Mouse (Mus musculus) embryonic facial prominence, embryonic 14.5 days (tissue): Measurements from ENCODE around the gene Rnf224. TPM values are rescaled to one million over a fixed set of nuclear protein-coding genes. Genes with fewer than 3 reads are reported as not detected.
A peak's percentile ranks its signal among the peaks of the same experiment; 100 is the strongest.

Source experiments
- ATAC-seq: fragments of 200-750 bp; cut with Nextera tagmentation; 2 replicates; pipeline ENCODE4 v1.8.0; 2017; ENCODE audit warnings: low read depth, moderate number of reproducible peaks, moderate TSS enrichment
- DNase-seq: peaks from one replicate; pipeline ENCODE4 v3.0.0-alpha.2; 2015; ENCODE audit warnings: low spot score
- H3K27ac ChIP-seq: fragments of 300-500 bp; sonication (generic); replicated peaks from 2 replicates; pipeline ENCODE4 v1.5.1; 2014; ENCODE audit warnings: low read depth, mild to moderate bottlenecking, low read length, moderate library complexity
- H3K27me3 ChIP-seq: fragments of 300-500 bp; sonication (generic); replicated peaks from 2 replicates; pipeline ENCODE4 v1.6.1; 2014; ENCODE audit warnings: low read length; ENCODE audit not compliant: control insufficient read depth, insufficient read depth
- H3K36me3 ChIP-seq: fragments of 300-500 bp; sonication (generic); 2 replicates; pipeline ENCODE4 v1.6.1; 2014; ENCODE audit warnings: low read length, mixed read lengths; ENCODE audit not compliant: control insufficient read depth, insufficient read depth
- H3K4me1 ChIP-seq: fragments of 300-500 bp; sonication (generic); 2 replicates; pipeline ENCODE4 v1.6.1; 2014; ENCODE audit warnings: antibody characterized with exemption, low read length; ENCODE audit not compliant: control insufficient read depth, insufficient read depth
- H3K4me2 ChIP-seq: fragments of 300-500 bp; sonication (generic); 2 replicates; pipeline ENCODE4 v1.6.1; 2014; ENCODE audit warnings: low read depth, mild to moderate bottlenecking, low read length, moderate library complexity, mixed read lengths
- H3K4me3 ChIP-seq: fragments of 300-500 bp; sonication (generic); 2 replicates; pipeline ENCODE4 v1.5.1; 2014; ENCODE audit warnings: low read depth, mild to moderate bottlenecking, low read length
- H3K9ac ChIP-seq: fragments of 300-500 bp; sonication (generic); 2 replicates; pipeline ENCODE4 v1.6.1; 2014; ENCODE audit warnings: low read depth, mild to moderate bottlenecking, low read length, moderate library complexity, mixed read lengths
- H3K9me3 ChIP-seq: fragments of 300-500 bp; sonication (generic); 2 replicates; pipeline ENCODE4 v1.6.1; 2016; ENCODE audit warnings: low read length; ENCODE audit not compliant: control insufficient read depth
- WGBS: fragments of 180-500 bp; shearing (Covaris S2); extraction: QIAGEN DNeasy Blood & Tissue Kit; methylation state at CpG from one replicate; pipeline ENCODE4 v1.1.7; 2014; 5-methylcytosine and 5-hydroxymethylcytosine counted together
- polyA plus RNA-seq: library from polyadenylated mRNA; unstranded; fragments of >200 nt; fragmentation: Nextera tagmentation; extraction: Ambion mirVana; gene quantifications from 2 replicates; pipeline ENCODE4 v1.2.1, GENCODE M21; 2014

The Rnf224 gene
- polyA plus RNA-seq, 1 experiment from 2014 or later: not detected

DNA sequence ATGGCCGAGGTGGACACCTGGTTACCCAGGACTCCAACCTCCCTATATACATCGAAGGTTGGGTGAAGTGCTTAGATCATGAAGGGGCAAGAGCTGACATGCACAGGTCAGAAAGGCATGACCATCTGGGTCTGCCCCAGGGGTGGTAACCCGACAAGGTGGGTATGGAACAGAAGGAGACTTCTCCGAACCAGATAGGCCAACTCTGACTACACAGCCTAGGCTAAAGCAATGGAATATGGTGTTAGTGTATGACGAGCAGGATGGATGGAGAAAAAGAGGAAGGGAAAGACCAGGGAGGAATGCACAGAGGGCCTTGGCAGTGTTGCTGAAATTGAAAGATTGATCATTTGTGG lies 50.0 kb downstream of the Rnf224 start:
- DNase-seq (no peak), ATAC-seq (no peak)
- WGBS: 29% methylated on average over 5 of the region's 5 CpGs
- Histone ChIP-seq H3K4me3 (peak overlapping the region; percentile 52; the same call in 1 of the 2 replicates), H3K4me1 (0 out of 2 replicates have a peak, but pooled peaks cover 7% of the 10 kb centered on the region), H3K9ac (peak overlapping the region; percentile 71; the same call in 1 of the 2 replicates), H3K27me3 (peaks cover 34% of the 10 kb centered on the region), H3K27ac (no peak overlapping the region), H3K4me2 (peak overlapping the region; percentile 94), H3K36me3 (no peaks in the 10 kb centered on the region), H3K9me3 (no peaks in the 10 kb centered on the region)

DNA sequence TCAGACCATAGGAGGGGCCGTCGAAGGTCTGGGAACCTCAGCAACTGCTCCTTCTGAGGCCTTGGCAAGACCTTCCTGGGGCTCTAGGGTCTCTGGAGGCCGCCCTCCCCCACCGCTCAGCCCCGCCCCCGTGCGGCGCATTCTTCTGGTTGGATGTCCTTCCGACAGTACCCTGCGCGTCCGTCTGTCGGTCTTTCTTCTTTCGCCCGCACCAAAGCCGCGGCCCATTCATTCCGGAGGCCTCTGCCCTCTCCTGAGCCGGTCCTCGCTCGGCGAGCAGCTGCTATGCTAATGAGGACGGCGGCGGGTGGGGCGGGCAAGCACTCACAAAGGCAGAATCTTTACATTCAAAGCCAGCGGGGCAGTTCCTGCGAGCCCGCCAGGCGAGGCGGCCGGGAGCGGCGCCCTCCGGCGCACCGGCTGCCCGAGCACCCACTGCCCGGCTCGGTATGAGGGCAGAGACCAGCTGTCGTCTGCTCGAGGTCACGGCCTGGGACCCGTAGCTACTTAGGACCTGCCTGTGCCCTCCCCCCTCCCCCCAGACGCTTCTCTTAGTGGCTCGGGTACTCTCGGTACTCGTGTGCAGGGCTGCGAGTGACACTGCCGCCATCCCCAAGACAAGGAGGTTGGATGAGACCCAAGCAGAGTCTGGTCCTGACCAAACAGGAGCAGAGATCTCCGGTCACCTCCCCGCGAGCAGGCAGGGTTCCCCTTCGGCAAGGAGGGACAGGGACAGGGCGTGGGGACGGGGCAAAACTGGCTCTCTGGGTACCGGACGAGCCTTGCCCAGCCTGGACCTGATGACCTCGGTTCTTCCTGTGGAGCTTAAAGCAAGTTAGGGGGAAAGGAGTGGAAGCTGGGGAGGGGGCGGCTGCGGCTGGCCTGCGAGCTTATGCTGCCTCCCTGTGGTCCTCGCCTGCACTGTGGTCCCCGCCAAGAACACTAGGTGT lies 50.7 kb downstream of the Rnf224 start:
- Histone ChIP-seq H3K27me3 (peaks cover 40% of the 10 kb centered on the region), H3K36me3 (no peaks in the 10 kb centered on the region)

DNA sequence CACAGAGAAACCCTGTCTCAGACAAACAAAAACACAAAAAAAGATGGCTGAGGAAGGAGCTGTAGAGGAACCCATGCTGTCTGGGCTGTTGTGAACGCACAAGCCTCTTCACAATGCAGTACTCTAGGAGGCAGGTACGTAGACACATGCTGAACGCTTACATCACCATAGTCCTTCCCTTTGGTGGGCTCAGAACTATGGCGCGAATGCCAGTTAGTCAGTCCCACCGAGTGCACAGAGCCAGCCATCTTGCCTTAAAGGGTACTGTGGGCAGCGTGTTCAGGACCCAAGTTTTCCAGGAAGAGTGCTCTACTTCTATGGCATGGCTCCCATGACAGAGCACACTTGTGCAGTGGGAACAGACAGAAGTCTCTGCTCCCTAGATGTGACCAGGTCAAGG lies 52.1 kb downstream of the Rnf224 start:
- H3K27me3 ChIP-seq: peaks cover 54% of the 10 kb centered on the region

More for the DNA sequence above, 50.7 kb downstream of the Rnf224 start:
- H3K27ac ChIP-seq: peak overlapping the region; percentile 40
- ATAC-seq (peak; percentile 75), DNase-seq (peak; percentile 84)
- 0% methylated on average over 39 of the region's 64 CpGs for WGBS
- peak overlapping the region; percentile 52 for H3K4me3 ChIP-seq
- H3K9me3 ChIP-seq: no peaks in the 10 kb centered on the region
- peak overlapping the region; percentile 94 for H3K4me2 ChIP-seq
- 0 out of 2 replicates have a peak, but pooled peaks cover 7% of the 10 kb centered on the region for H3K4me1 ChIP-seq
- peak overlapping the region; percentile 71 for H3K9ac ChIP-seq

More for the DNA sequence above, 52.1 kb downstream of the Rnf224 start:
- Histone ChIP-seq H3K9ac (no peak overlapping the region), H3K4me3 (no peak overlapping the region), H3K9me3 (no peaks in the 10 kb centered on the region), H3K27ac (no peak overlapping the region), H3K4me1 (0 out of 2 replicates have a peak, but pooled peaks cover 7% of the 10 kb centered on the region), H3K4me2 (no peak overlapping the region), H3K36me3 (no peaks in the 10 kb centered on the region)
- WGBS: 96% methylated on average over 7 of the region's 7 CpGs
- DNase-seq (no peak), ATAC-seq (no peak)

Other genes with a start within 250 kb of the Rnf224 start
- gene Nsmf, start 182.4 kb downstream of the Rnf224 start, polyA plus RNA-seq: 55.5 and 56.2 TPM in 2 replicates
- 0.22 TPM in 1 of 2 replicates, not detected in the other for gene Entpd8, start 156.5 kb downstream of the Rnf224 start, polyA plus RNA-seq
- 0.38 and 0.71 TPM in 2 replicates for gene Noxa1, start 141.6 kb downstream of the Rnf224 start, polyA plus RNA-seq
- 16.5 and 20.9 TPM in 2 replicates for gene Nrarp, start 56.0 kb downstream of the Rnf224 start, polyA plus RNA-seq
- 7.5 and 7.8 TPM in 2 replicates for gene Tor4a, start 39.9 kb downstream of the Rnf224 start, polyA plus RNA-seq
- 76.8 and 94.4 TPM in 2 replicates for gene Nelfb, start 25.3 kb downstream of the Rnf224 start, polyA plus RNA-seq
- gene Stpg3, start 22.1 kb downstream of the Rnf224 start, polyA plus RNA-seq: not detected in 2 replicates
- not detected in 2 replicates for gene Fam166a, start 18.0 kb downstream of the Rnf224 start, polyA plus RNA-seq
- gene Tubb4b, start 12.1 kb downstream of the Rnf224 start, polyA plus RNA-seq: 429 and 461 TPM in 2 replicates
- gene Slc34a3, start 2.4 kb downstream of the Rnf224 start, polyA plus RNA-seq: not detected in 2 replicates
- gene Rnf208, start 5.5 kb upstream of the Rnf224 start, polyA plus RNA-seq: 11.8 and 16.3 TPM in 2 replicates
- gene Cysrt1, start 5.7 kb upstream of the Rnf224 start, polyA plus RNA-seq: 3.2 and 10.2 TPM in 2 replicates
- 4.5 and 6.1 TPM in 2 replicates for gene AL732309.1, start 10.1 kb upstream of the Rnf224 start, polyA plus RNA-seq
- gene Tmem203, start 18.7 kb upstream of the Rnf224 start, polyA plus RNA-seq: 16.1 and 16.6 TPM in 2 replicates
- 4.6 and 5.1 TPM in 2 replicates for gene Tprn, start 25.8 kb upstream of the Rnf224 start, polyA plus RNA-seq
- 227 and 240 TPM in 2 replicates for gene Ssna1, start 35.7 kb upstream of the Rnf224 start, polyA plus RNA-seq
- 104 and 113 TPM in 2 replicates for gene Anapc2, start 35.7 kb upstream of the Rnf224 start, polyA plus RNA-seq
- not detected in 2 replicates for gene Tmem210, start 51.4 kb upstream of the Rnf224 start, polyA plus RNA-seq
- 2.3 and 5.1 TPM in 2 replicates for gene Lrrc26, start 53.1 kb upstream of the Rnf224 start, polyA plus RNA-seq
- gene Grin1, start 82.4 kb upstream of the Rnf224 start, polyA plus RNA-seq: 1.7 and 1.8 TPM in 2 replicates
- gene Man1b1, start 95.6 kb upstream of the Rnf224 start, polyA plus RNA-seq: 74.7 and 75.0 TPM in 2 replicates
- gene Dpp7, start 119.6 kb upstream of the Rnf224 start, polyA plus RNA-seq: 19.7 and 23.8 TPM in 2 replicates
- gene Uap1l1, start 128.9 kb upstream of the Rnf224 start, polyA plus RNA-seq: 20.8 and 20.9 TPM in 2 replicates
- 21.4 and 29.3 TPM in 2 replicates for gene Sapcd2, start 135.5 kb upstream of the Rnf224 start, polyA plus RNA-seq
- gene Entpd2, start 159.1 kb upstream of the Rnf224 start, polyA plus RNA-seq: 11.3 and 12.9 TPM in 2 replicates
- gene Npdc1, start 162.6 kb upstream of the Rnf224 start, polyA plus RNA-seq: 75.1 TPM in 2 replicates
- gene Fut7, start 186.5 kb upstream of the Rnf224 start, polyA plus RNA-seq: 0.10 and 0.11 TPM in 2 replicates
- gene Abca2, start 191.9 kb upstream of the Rnf224 start, polyA plus RNA-seq: 6.4 and 6.9 TPM in 2 replicates
- gene Clic3, start 220.1 kb upstream of the Rnf224 start, polyA plus RNA-seq: 11.2 and 22.7 TPM in 2 replicates
- gene Paxx, start 224.3 kb upstream of the Rnf224 start, polyA plus RNA-seq: 39.3 and 41.7 TPM in 2 replicates
- 156 and 191 TPM in 2 replicates for gene Ptgds, start 233.3 kb upstream of the Rnf224 start, polyA plus RNA-seq